Mouse (Mus musculus) brown adipose tissue, adult 24 weeks (tissue): ENCODE measurements around the gene Plcb2. TPM values are rescaled to one million over a fixed set of nuclear protein-coding genes. Genes with fewer than 3 reads are reported as not detected.

Experiments used
- polyA plus RNA-seq: library from polyadenylated mRNA; stranded (reverse); fragments of >200 nt; gene quantifications from 2 replicates; pipeline ENCODE4 v1.2.4, GENCODE M21; 2012; ENCODE audit not compliant: missing spikeins, insufficient read depth, insufficient read length

The Plcb2 gene
- polyA plus RNA-seq, 1 experiment = 0.71 TPM

Other genes starting within 250 kb of the Plcb2 start
- 226 and 250 TPM in 2 replicates for gene Srp14, start 248.7 kb downstream of the Plcb2 start, polyA plus RNA-seq
- 2.5 and 3.0 TPM in 2 replicates for gene Bmf, start 178.8 kb downstream of the Plcb2 start, polyA plus RNA-seq
- 0.52 and 1.2 TPM in 2 replicates for gene Bub1b, start 130.2 kb downstream of the Plcb2 start, polyA plus RNA-seq
- not detected in 2 replicates for gene Pak6, start 65.1 kb downstream of the Plcb2 start, polyA plus RNA-seq
- not detected in 2 replicates for gene Ankrd63, start 24.5 kb downstream of the Plcb2 start, polyA plus RNA-seq
- 41.7 and 48.7 TPM in 2 replicates for gene Inafm2, start 17.3 kb upstream of the Plcb2 start, polyA plus RNA-seq
- 4.0 and 4.8 TPM in 2 replicates for gene Ccdc9b, start 34.2 kb upstream of the Plcb2 start, polyA plus RNA-seq
- gene Phgr1, start 44.3 kb upstream of the Plcb2 start, polyA plus RNA-seq = not detected in 2 replicates
- 0.32 and 0.38 TPM in 2 replicates for gene Disp2, start 51.3 kb upstream of the Plcb2 start, polyA plus RNA-seq
- gene Knstrn, start 85.6 kb upstream of the Plcb2 start, polyA plus RNA-seq = 1.5 TPM in 1 of 2 replicates, not detected in the other
- gene Ivd, start 133.5 kb upstream of the Plcb2 start, polyA plus RNA-seq = 134 and 164 TPM in 2 replicates
- 3.8 and 4.3 TPM in 2 replicates for gene Bahd1, start 171.9 kb upstream of the Plcb2 start, polyA plus RNA-seq
- gene Chst14, start 198.1 kb upstream of the Plcb2 start, polyA plus RNA-seq = 4.2 and 4.7 TPM in 2 replicates